Mouse (Mus musculus): ENCODE results near the gene Lnx2.

Gene Lnx2

GRCm38 (mm10) chr5:147021546-147022265 is 54.7 kb downstream of the Lnx2 start:
- TF ChIP-seq GATA4 (IDR thresholded peaks at IDR 0.05; ENCODE audit: insufficient replicate concordance, low read length): no peak

GRCm38 (mm10) chr5:147020579-147020978 is 55.8 kb downstream of the Lnx2 start:
- no peak for TF ChIP-seq GATA4 (IDR thresholded peaks at IDR 0.05; ENCODE audit: insufficient replicate concordance, low read length)

- no peak for TF ChIP-seq GATA4 (IDR thresholded peaks at IDR 0.05; ENCODE audit: insufficient replicate concordance, low read length)
These were observed 57.6 kb downstream of the Lnx2 start for GRCm38 (mm10) chr5:147018761-147019160.

- peak; percentile 10; the same call in 1 of the 2 replicates for TF ChIP-seq GATA4 (IDR thresholded peaks at IDR 0.05; ENCODE audit: insufficient replicate concordance, low read length)
These were observed 58.9 kb downstream of the Lnx2 start for GRCm38 (mm10) chr5:147017526-147017925.

GRCm38 (mm10) chr5:147016622-147017021 is 59.8 kb downstream of the Lnx2 start:
- no peak for TF ChIP-seq GATA4 (IDR thresholded peaks at IDR 0.05; ENCODE audit: insufficient replicate concordance, low read length)

- TF ChIP-seq GATA4 (IDR thresholded peaks at IDR 0.05; ENCODE audit: insufficient replicate concordance, low read length): no peak
These were observed 61.2 kb downstream of the Lnx2 start for GRCm38 (mm10) chr5:147015191-147015590.

GRCm38 (mm10) chr5:147013845-147014244 is 62.5 kb downstream of the Lnx2 start:
- TF ChIP-seq GATA4 (IDR thresholded peaks at IDR 0.05; ENCODE audit: insufficient replicate concordance, low read length): no peak

- TF ChIP-seq GATA4 (IDR thresholded peaks at IDR 0.05; ENCODE audit: insufficient replicate concordance, low read length): no peak
These were observed 65.1 kb downstream of the Lnx2 start for GRCm38 (mm10) chr5:147011333-147011732.

GRCm38 (mm10) chr5:147003303-147003702 is 73.1 kb downstream of the Lnx2 start:
- TF ChIP-seq GATA4 (IDR thresholded peaks at IDR 0.05; ENCODE audit: insufficient replicate concordance, low read length): no peak

- no peak for TF ChIP-seq GATA4 (IDR thresholded peaks at IDR 0.05; ENCODE audit: insufficient replicate concordance, low read length)
These were observed 75.1 kb downstream of the Lnx2 start for GRCm38 (mm10) chr5:147001312-147001711.

- no peak for TF ChIP-seq GATA4 (IDR thresholded peaks at IDR 0.05; ENCODE audit: insufficient replicate concordance, low read length)
These were observed 77.6 kb downstream of the Lnx2 start for GRCm38 (mm10) chr5:146998802-146999201.

GRCm38 (mm10) chr5:146996812-146997211 is 79.6 kb downstream of the Lnx2 start:
- TF ChIP-seq GATA4 (IDR thresholded peaks at IDR 0.05; ENCODE audit: insufficient replicate concordance, low read length): no peak

GRCm38 (mm10) chr5:146994973-146995372 is 81.4 kb downstream of the Lnx2 start:
- TF ChIP-seq GATA4 (IDR thresholded peaks at IDR 0.05; ENCODE audit: insufficient replicate concordance, low read length): no peak

GRCm38 (mm10) chr5:146993509-146993908 is 82.9 kb downstream of the Lnx2 start:
- TF ChIP-seq GATA4 (IDR thresholded peaks at IDR 0.05; ENCODE audit: insufficient replicate concordance, low read length): no peak

- TF ChIP-seq GATA4 (IDR thresholded peaks at IDR 0.05; ENCODE audit: insufficient replicate concordance, low read length): no peak
These were observed 87.3 kb downstream of the Lnx2 start for GRCm38 (mm10) chr5:146989051-146989450.

GRCm38 (mm10) chr5:146987588-146987987 is 88.8 kb downstream of the Lnx2 start:
- no peak for TF ChIP-seq GATA4 (IDR thresholded peaks at IDR 0.05; ENCODE audit: insufficient replicate concordance, low read length)

Data from liver, adult (tissue).